Mouse (Mus musculus): ENCODE measurements around the gene Iqgap1. TPM values are rescaled to one million over a fixed set of nuclear protein-coding genes. Genes with fewer than 3 reads are reported as not detected.

Iqgap1 gene
- polyA plus RNA-seq, 1 experiment = 38.1 TPM

DNA sequence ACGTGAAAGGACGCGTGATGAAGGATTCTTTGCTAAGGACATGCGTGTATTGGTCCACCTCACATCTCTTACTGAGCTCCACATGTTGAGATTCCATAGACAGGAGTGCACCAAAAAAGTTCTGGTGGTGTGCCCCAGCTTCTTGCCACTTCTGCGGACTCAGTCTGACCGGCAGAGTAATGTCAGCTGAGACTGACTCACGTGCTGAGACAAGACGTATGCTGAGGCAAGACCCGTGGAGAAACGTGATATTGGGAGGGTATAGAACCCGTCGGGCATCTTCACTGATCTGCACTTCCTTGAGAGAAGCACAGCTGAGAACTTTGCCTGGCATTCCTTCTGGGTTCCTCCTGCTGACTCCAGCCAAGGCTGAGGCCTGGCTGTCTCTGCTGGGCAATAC is 18.9 kb upstream of the Iqgap1 start:
- 88% methylated on average over 12 of the region's 12 CpGs for WGBS
- no peak for TF ChIP-seq CTCF (conservative IDR thresholded peaks at IDR 0.05; ENCODE audit: insufficient read depth, insufficient read length, low read depth, low read length)
- TF ChIP-seq POLR2A (IDR thresholded peaks at IDR 0.05; ENCODE audit: low read depth, low read length) = no peak

DNA sequence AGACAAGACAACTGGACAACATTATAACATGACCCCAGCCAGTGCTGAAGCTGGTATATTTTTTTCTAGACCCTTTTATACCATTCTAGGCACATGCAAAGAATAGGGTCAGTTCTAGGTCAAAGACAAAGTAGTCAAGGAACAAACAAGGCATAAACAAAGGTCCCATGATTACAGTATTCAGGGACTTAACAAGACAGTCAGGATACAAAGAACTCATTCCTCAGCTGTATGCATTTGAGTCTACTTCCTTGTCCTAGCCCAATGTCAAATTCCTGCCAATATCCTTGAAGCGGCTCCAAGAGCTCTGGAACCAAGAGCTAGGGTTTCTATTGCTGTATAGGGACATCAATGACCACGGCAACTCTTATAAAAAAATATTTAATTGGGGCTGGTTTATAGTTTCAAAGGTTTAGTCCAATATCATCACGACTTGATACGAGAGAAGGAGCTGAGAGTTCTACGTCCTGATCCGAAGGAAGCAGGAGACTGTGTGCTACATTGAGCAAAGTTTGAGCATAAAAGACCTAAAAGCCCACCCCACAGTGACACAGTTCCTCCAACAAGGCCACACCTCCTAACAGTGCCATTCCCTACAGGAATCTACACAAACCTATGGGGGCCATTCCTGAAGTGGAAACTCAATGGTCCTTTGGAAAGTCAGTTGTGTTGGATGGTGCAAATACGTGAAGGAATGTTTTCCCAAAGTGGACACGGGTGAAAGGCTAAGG is 18.3 kb upstream of the Iqgap1 start:
- 94% methylated on average over 8 of the region's 8 CpGs for WGBS

More for the DNA sequence above, 18.9 kb upstream of the Iqgap1 start:
- peaks cover 4% of the 10 kb centered on the region; the same call in 1 of the 2 replicates for H3K4me1 ChIP-seq (ENCODE audit: control insufficient read depth, insufficient read depth, low read length)
- H3K27me3 ChIP-seq (replicated peaks; ENCODE audit: control insufficient read depth, insufficient read depth, low read length) = no peaks in the 10 kb centered on the region
- no peak overlapping the region for H3K4me3 ChIP-seq (ENCODE audit: insufficient read depth, low read depth, low read length)
- no peaks in the 10 kb centered on the region for H3K36me3 ChIP-seq (ENCODE audit: control insufficient read depth, insufficient read depth, low read length)
- no peak for DNase-seq
- H3K27ac ChIP-seq (ENCODE audit: insufficient read depth, low read depth, low read length) = no peak overlapping the region

DNA sequence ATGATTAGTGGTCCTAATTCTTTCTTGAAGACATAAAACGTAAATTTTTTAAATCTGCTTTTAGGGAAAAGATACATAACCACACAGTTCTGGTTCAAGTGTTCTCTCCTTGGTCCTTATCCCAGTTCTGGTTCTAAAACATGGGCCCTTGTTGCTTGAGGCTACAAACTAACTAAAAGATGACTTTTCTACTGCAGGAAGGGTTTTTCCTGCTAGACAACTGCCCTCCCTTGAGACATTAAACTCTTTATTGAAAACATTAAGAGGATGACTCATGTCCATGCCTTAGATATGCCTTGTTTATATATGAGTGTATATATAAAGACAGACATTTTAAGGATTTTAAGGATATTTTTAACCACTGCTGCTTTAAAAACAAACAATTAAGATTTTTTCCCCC is 17.4 kb upstream of the Iqgap1 start:
- H3K27me3 ChIP-seq (replicated peaks; ENCODE audit: control insufficient read depth, insufficient read depth, low read length) = no peaks in the 10 kb centered on the region
- H3K27ac ChIP-seq (ENCODE audit: insufficient read depth, low read depth, low read length) = no peak overlapping the region
- no peak overlapping the region for H3K4me3 ChIP-seq (ENCODE audit: insufficient read depth, low read depth, low read length)
- TF ChIP-seq POLR2A (IDR thresholded peaks at IDR 0.05; ENCODE audit: low read depth, low read length) (no peak), CTCF (conservative IDR thresholded peaks at IDR 0.05; ENCODE audit: insufficient read depth, insufficient read length, low read depth, low read length) (no peak)
- no peaks in the 10 kb centered on the region for H3K36me3 ChIP-seq (ENCODE audit: control insufficient read depth, insufficient read depth, low read length)
- no peak for DNase-seq
- 96% methylated on average over 1 of the region's 1 CpGs for WGBS
- H3K4me1 ChIP-seq (ENCODE audit: control insufficient read depth, insufficient read depth, low read length) = peaks cover 4% of the 10 kb centered on the region; the same call in 1 of the 2 replicates

More for the DNA sequence above, 18.3 kb upstream of the Iqgap1 start:
- H3K27me3 ChIP-seq (replicated peaks; ENCODE audit: control insufficient read depth, insufficient read depth, low read length) = no peaks in the 10 kb centered on the region
- no peaks in the 10 kb centered on the region for H3K36me3 ChIP-seq (ENCODE audit: control insufficient read depth, insufficient read depth, low read length)
- H3K4me3 ChIP-seq (ENCODE audit: insufficient read depth, low read depth, low read length) = no peak overlapping the region
- DNase-seq = no peak
- no peak overlapping the region for H3K27ac ChIP-seq (ENCODE audit: insufficient read depth, low read depth, low read length)
- no peak for TF ChIP-seq CTCF (conservative IDR thresholded peaks at IDR 0.05; ENCODE audit: insufficient read depth, insufficient read length, low read depth, low read length)
- peaks cover 4% of the 10 kb centered on the region; the same call in 1 of the 2 replicates for H3K4me1 ChIP-seq (ENCODE audit: control insufficient read depth, insufficient read depth, low read length)

DNA sequence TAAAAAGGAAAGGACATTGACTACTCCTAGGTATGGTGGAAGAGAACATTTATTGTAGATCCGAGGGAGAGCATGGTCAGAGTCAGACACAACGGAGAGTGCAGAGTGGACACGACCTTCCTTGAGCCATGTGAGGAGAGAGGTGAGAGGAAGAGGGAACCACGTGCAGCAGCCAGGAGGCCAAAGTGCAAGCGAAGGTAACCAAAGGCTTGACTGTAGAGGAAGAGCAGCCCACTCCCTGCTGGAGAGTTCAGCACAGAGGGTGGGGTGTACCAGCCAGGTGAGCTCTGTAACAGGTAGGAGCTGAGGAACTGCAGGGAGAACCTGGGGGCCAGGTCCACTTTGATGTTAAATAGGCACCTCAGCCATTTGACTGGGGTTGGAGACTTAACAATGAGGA is 16.4 kb upstream of the Iqgap1 start:
- WGBS = 56% methylated on average over 5 of the region's 5 CpGs
- DNase-seq = peak; percentile 60
- no peak overlapping the region for H3K27ac ChIP-seq (ENCODE audit: insufficient read depth, low read depth, low read length)
- no peak overlapping the region for H3K4me3 ChIP-seq (ENCODE audit: insufficient read depth, low read depth, low read length)
- no peaks in the 10 kb centered on the region for H3K36me3 ChIP-seq (ENCODE audit: control insufficient read depth, insufficient read depth, low read length)
- peaks cover 4% of the 10 kb centered on the region; the same call in 1 of the 2 replicates for H3K4me1 ChIP-seq (ENCODE audit: control insufficient read depth, insufficient read depth, low read length)
- no peaks in the 10 kb centered on the region for H3K27me3 ChIP-seq (replicated peaks; ENCODE audit: control insufficient read depth, insufficient read depth, low read length)
- TF ChIP-seq POLR2A (IDR thresholded peaks at IDR 0.05; ENCODE audit: low read depth, low read length) = no peak
- no peak for TF ChIP-seq CTCF (conservative IDR thresholded peaks at IDR 0.05; ENCODE audit: insufficient read depth, insufficient read length, low read depth, low read length)

DNA sequence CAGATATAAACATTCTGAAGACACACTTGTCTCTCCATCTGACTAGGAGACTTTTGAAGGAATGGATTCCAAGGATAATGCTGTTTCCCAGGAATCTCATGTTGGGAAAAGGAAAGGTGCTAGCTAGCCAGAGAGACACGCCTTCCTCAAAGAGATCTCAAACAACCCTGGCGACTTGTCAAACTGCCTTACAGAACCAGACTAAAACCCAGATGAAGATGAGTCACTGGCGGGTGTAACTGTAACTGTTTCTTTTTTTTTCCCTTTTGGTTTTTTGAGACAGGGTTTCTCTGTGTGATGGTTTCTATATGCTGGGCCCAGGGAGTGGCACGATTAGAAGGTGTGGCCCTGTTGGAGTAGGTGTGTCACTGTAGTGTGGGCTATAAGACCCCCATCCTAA is 15.2 kb upstream of the Iqgap1 start:
- H3K27ac ChIP-seq (ENCODE audit: insufficient read depth, low read depth, low read length) = no peak overlapping the region
- H3K27me3 ChIP-seq (replicated peaks; ENCODE audit: control insufficient read depth, insufficient read depth, low read length) = no peaks in the 10 kb centered on the region
- DNase-seq = no peak
- no peak overlapping the region for H3K4me3 ChIP-seq (ENCODE audit: insufficient read depth, low read depth, low read length)
- no peaks in the 10 kb centered on the region for H3K36me3 ChIP-seq (ENCODE audit: control insufficient read depth, insufficient read depth, low read length)
- TF ChIP-seq POLR2A (IDR thresholded peaks at IDR 0.05; ENCODE audit: low read depth, low read length) = no peak
- no peak for TF ChIP-seq CTCF (conservative IDR thresholded peaks at IDR 0.05; ENCODE audit: insufficient read depth, insufficient read length, low read depth, low read length)
- peaks cover 4% of the 10 kb centered on the region; the same call in 1 of the 2 replicates for H3K4me1 ChIP-seq (ENCODE audit: control insufficient read depth, insufficient read depth, low read length)
- WGBS = 89% methylated on average over 4 of the region's 4 CpGs

DNA sequence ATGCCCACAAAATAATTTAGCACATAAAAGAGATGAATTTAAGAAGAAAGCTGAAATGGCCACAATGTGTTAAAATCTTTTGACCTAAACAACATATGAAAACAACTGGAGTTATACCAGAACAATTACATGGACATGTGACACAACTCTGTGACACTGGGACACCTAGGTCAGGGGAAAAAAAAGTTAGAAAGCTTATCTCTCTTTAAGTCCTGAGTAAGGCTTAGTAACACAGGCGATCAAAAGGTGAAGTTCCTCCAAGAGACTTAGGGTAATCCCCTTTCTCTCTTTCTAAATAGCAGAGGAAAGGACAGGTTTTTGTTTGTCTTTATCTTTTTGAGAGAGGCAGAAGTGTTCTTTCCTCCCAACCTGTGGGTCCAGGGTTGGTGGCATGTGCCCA is 14.5 kb upstream of the Iqgap1 start:
- 63% methylated on average over 1 of the region's 1 CpGs for WGBS
- Histone ChIP-seq H3K27me3 (replicated peaks; ENCODE audit: control insufficient read depth, insufficient read depth, low read length) (no peaks in the 10 kb centered on the region), H3K4me3 (ENCODE audit: insufficient read depth, low read depth, low read length) (no peak overlapping the region), H3K4me1 (ENCODE audit: control insufficient read depth, insufficient read depth, low read length) (peaks cover 4% of the 10 kb centered on the region; the same call in 1 of the 2 replicates), H3K36me3 (ENCODE audit: control insufficient read depth, insufficient read depth, low read length) (no peaks in the 10 kb centered on the region), H3K27ac (ENCODE audit: insufficient read depth, low read depth, low read length) (no peak overlapping the region)
- DNase-seq = no peak
- TF ChIP-seq CTCF (conservative IDR thresholded peaks at IDR 0.05; ENCODE audit: insufficient read depth, insufficient read length, low read depth, low read length) (no peak), POLR2A (IDR thresholded peaks at IDR 0.05; ENCODE audit: low read depth, low read length) (no peak)

DNA sequence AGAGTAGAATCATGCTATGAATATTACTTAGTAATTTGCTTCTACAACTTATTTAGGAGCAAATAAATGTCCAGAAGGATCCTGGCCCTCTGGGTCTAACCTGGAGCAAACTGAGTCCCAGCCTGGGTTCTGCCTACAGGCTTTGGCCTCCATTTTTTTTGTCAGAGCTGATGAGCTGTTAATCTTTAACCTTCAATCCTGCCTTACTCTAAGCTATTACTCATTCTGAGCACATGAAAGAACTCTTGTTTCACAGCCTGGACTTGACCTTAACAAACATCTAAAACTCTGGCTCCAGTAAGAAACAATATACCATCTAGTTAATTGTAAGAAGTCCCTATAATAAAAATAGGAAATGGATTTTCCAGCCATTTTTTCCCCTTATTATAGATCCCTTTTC is 14.0 kb upstream of the Iqgap1 start:
- Histone ChIP-seq H3K27me3 (replicated peaks; ENCODE audit: control insufficient read depth, insufficient read depth, low read length) (no peaks in the 10 kb centered on the region), H3K4me1 (ENCODE audit: control insufficient read depth, insufficient read depth, low read length) (peaks cover 4% of the 10 kb centered on the region; the same call in 1 of the 2 replicates), H3K36me3 (ENCODE audit: control insufficient read depth, insufficient read depth, low read length) (no peaks in the 10 kb centered on the region), H3K27ac (ENCODE audit: insufficient read depth, low read depth, low read length) (no peak overlapping the region), H3K4me3 (ENCODE audit: insufficient read depth, low read depth, low read length) (no peak overlapping the region)
- TF ChIP-seq POLR2A (IDR thresholded peaks at IDR 0.05; ENCODE audit: low read depth, low read length) = no peak
- no peak for TF ChIP-seq CTCF (conservative IDR thresholded peaks at IDR 0.05; ENCODE audit: insufficient read depth, insufficient read length, low read depth, low read length)
- peak; percentile 64 for DNase-seq
